Mouse (Mus musculus) thymus, postnatal 14 days (tissue): ENCODE measurements at regions not wholly inside any gene's neighbourhood (a gene's known extent, or its start where the extent isn't known, plus 50 kb on each side); places are given as distances from the start of the nearest gene placed in this dataset.
A peak's percentile ranks its signal among the peaks of the same experiment; 100 is the strongest.

ENCODE experiments used
- DNase-seq: peaks from one replicate; pipeline ENCODE4 v3.0.0; 2021

DNA sequence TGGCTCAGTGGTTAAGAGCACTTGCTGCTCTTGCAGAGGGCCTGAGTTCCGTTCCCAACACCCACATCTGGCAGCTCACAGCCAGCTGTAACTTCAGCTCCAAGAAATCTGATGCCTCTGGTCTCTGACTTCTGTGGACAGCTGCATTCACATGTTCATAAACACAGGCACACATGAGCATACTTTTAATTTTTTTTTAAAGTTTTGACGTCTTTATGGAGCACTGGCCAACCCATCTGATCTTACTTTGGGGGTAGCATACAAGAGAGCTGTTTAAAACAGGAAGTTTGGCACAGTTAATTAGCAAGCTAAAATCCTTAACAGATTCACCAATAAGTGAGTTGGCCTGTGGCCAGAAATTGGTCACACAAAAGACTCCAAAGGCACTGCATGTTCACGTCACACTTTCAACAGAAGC lies 81.2 kb upstream of the Atl2 start:
- no peak for DNase-seq

GRCm38 (mm10) chr17:79976518-79977100 lies 80.7 kb upstream of the Atl2 start:
- no peak for DNase-seq

GRCm38 (mm10) chr17:79975997-79976443 lies 80.1 kb upstream of the Atl2 start:
- DNase-seq: peak; percentile 66

GRCm38 (mm10) chr17:79975150-79975757 lies 79.3 kb upstream of the Atl2 start:
- peak; percentile 69 for DNase-seq

DNA sequence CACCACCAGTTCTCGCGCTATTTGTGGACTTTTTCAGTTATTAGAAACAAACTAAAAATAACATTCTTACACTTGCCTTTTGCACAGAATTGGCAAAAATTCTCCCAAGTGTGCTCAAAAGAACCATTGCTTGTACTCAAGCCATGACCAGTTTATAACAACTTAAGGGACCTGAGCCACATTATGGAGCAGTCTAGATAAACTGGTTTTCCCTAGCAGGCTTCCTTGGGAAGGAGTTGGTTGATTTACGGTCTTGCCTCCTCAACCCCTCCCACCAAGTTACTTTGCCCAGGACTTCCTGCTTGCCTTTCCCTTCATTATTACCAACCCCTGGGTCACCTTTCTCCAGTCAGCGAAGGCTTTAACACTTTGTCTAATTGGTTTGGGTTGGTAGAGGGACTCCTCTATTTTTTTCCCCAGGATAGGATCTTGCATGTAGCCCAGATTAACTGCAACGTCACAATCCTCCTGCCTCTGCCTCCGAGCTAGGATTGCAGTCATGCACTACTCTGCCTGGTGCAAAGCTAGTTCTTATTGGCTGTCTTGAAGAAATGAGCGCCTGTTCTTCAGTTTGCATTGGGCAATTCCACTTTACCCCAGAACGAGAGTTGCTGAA lies 75.9 kb upstream of the Atl2 start:
- no peak for DNase-seq

- DNase-seq: no peak
Measured at GRCm38 (mm10) chr17:79969500-79969972, 73.6 kb upstream of the Atl2 start.

DNA sequence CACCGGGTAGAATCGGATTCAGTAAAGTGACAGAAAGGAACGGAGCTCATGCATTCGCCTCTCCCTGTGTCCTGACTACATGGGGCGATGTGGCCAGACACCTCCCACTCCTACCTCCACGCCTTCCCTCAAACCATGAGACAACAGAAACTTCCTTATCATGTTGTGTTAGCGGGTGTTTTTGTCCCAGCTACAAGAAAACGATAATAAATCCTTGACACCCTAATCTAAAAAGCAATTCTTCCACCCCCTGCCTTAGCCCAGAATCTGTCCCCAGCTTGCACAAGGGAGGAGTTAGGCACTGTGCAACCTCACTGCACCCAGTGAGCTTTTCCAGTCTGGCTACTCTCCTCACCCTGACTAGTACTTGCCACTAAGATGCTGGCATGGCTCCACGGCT lies 72.9 kb upstream of the Atl2 start:
- DNase-seq: no peak

DNA sequence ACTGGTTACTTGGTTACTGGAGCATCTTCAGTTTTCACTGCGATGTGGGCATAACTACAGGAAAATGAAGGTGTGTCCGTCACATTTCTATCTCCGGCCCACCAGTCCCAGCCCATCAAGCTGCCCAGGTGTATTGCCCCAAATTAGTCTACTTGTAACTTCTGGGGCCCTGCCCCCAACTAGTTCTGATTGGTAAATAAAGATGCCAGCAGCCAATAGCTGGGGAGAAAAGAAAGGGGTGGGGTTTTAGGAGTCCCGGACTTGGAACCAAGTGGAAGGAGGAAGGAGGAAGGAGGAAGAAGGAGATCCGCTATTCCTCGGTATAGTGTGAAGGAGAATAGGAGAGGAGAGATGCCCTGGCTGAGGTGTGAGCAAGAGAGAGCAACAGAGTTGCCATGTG lies 71.1 kb upstream of the Atl2 start:
- DNase-seq: no peak

GRCm38 (mm10) chr17:79965625-79966024 lies 69.7 kb upstream of the Atl2 start:
- DNase-seq: peak; percentile 61

DNA sequence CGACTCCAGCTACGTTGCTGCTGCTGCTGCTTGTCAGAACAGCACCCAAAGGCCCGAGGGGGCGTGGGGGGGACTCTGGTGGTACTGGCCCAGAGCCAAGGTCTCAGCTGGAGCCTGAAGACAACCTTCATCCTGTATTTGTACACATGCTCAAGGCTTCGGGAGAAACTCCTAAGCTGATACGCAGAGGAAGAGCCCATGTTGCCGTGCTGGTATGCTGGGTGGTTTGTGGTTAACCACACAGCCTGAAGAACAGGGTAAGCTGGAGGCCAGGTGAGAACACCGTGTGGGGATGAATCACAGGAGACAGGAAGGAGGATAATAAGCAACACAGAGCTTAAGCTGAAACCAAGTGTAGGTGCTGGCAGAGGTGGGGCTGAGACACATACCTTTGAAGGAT lies 68.9 kb upstream of the Atl2 start:
- peak; percentile 91 for DNase-seq

GRCm38 (mm10) chr17:79963330-79963729 lies 67.4 kb upstream of the Atl2 start:
- DNase-seq: peak; percentile 37

GRCm38 (mm10) chr17:79961391-79961790 lies 65.5 kb upstream of the Atl2 start:
- no peak for DNase-seq

GRCm38 (mm10) chr17:79960688-79961087 lies 64.8 kb upstream of the Atl2 start:
- DNase-seq: no peak

DNA sequence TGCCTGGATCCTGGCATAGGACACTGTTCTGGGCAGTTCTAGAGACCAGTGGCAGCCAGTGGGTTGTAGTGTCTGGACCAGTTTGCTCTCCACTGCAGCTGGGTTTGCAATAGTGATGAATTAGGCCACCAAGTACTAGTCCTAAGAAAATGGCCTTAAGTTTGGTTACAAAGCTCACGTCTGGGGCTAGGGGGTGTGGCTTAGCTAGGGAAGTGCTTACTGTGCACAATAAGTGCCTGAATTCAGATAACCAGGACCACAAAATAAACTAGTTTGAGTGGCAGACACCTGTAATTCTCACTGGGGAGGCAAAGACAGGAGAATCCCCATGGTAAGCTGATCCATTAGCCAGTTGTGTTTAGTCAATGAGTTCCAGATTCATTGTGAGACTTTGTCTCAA lies 59.3 kb upstream of the Atl2 start:
- DNase-seq: peak; percentile 77

GRCm38 (mm10) chr17:79954624-79955244 lies 58.8 kb upstream of the Atl2 start:
- peak; percentile 89 for DNase-seq

- DNase-seq: no peak
Measured at GRCm38 (mm10) chr17:79948591-79949475, 52.9 kb upstream of the Atl2 start.
